Mouse (Mus musculus) forebrain, embryonic 10.5 days (tissue): ENCODE measurements around the gene Hspb3. TPM values are rescaled to one million over a fixed set of nuclear protein-coding genes. Genes with fewer than 3 reads are reported as not detected.

ENCODE experiments used
- DNase-seq: peaks from one replicate; pipeline ENCODE4 v3.0.0-alpha.2; 2017; ENCODE audit warnings: low spot score; ENCODE audit errors: extremely low spot score
- H3K27ac ChIP-seq: fragments of 300-500 bp; sonication (generic); 2 replicates; pipeline ENCODE4 v1.5.1; 2016; ENCODE audit warnings: mild to moderate bottlenecking
- H3K27me3 ChIP-seq: fragments of 300-500 bp; sonication (generic); 2 replicates; pipeline ENCODE4 v1.6.1; 2016; ENCODE audit warnings: mild to moderate bottlenecking; ENCODE audit not compliant: poor library complexity, severe bottlenecking
- H3K36me3 ChIP-seq: fragments of 300-500 bp; sonication (generic); replicated peaks from 2 replicates; pipeline ENCODE4 v1.6.1; 2016; ENCODE audit warnings: mild to moderate bottlenecking, moderate library complexity
- H3K4me1 ChIP-seq: fragments of 300-500 bp; sonication (generic); 2 replicates; pipeline ENCODE4 v1.6.1; 2016
- H3K4me3 ChIP-seq: fragments of 300-500 bp; sonication (generic); 2 replicates; pipeline ENCODE4 v1.5.1; 2016; ENCODE audit warnings: mild to moderate bottlenecking, moderate library complexity
- H3K9me3 ChIP-seq: fragments of 300-500 bp; sonication (generic); 2 replicates; pipeline ENCODE4 v1.6.1; 2016; ENCODE audit warnings: mild to moderate bottlenecking, moderate library complexity
- WGBS: fragments of 180-500 bp; shearing (Covaris S2); methylation state at CpG from one replicate; pipeline ENCODE4 v1.1.7; 2016; 5-methylcytosine and 5-hydroxymethylcytosine counted together
- polyA plus RNA-seq: library from polyadenylated mRNA; unstranded; fragments of >200 nt; fragmentation: Nextera tagmentation; extraction: Ambion mirVana; gene quantifications from 2 replicates; pipeline ENCODE4 v1.2.1, GENCODE M21; 2016

Hspb3 gene
- polyA plus RNA-seq: not detected in 2 replicates

DNA sequence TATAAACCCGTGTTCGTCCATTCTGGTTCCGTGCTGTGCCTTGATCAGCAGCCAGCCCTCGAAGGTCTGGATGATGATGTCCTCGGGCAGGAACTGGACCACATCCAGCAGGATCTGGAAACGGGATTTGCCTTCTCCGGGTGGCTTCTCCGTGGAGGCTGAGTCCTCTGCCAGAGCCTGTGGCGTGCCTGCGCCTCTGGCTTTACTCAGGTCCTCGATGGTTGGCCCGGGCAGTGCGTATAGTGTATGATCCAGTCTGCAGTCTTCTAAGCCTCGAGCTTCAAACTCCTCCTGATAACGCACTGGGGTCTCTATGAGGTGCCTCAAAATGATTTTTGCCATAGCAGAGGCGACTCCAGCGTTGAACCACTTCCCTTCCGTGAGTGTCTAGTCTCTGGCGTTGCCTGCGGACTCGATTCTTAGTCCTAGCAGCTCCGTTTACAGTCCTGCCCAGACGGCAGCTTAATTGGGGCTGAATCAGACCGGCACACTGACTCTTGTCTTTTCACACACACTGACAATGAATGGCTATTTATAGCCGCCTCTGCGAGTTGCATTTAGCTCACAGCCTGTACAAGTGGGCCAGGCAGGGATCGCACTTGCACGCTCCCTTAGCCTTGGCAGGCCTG is at the start of gene Hspb3:
Hspb3 (minus strand) TSS at position 526 of the 629 bp plus-strand sequence.
- Histone ChIP-seq H3K9me3 (no peaks in the 10 kb centered on the region), H3K4me1 (peaks cover 12% of the 10 kb centered on the region), H3K36me3 (no peaks in the 10 kb centered on the region), H3K4me3 (no peak within 1 kb of the TSS), H3K27me3 (no peaks in the 10 kb centered on the region), H3K27ac (peak within 1 kb of the TSS; percentile 58)
- WGBS: 66% methylated on average over 28 of the region's 28 CpGs
- peak; percentile 20 for DNase-seq

DNA sequence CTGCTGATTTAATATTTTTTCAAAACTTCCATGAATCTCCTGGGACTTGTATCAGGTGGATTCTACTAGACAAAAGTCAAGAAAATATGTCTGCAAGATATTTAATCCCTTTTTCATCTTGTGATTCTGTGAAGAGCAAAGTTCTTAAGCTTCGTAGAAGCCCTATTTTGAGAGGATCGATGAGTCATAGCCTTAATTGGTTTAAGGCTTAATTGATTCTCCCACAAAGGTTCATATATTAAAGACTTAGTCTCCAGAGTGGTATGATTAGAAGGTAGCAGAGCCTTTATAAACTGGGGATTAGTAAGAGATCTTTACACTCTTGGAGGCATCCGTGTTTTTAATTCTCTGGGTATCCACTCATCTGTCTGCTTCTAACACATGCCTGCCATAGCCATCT is 49.7 kb upstream of the Hspb3 start:
- Histone ChIP-seq H3K27ac (no peak overlapping the region), H3K4me1 (peaks cover 9% of the 10 kb centered on the region), H3K27me3 (no peaks in the 10 kb centered on the region), H3K4me3 (no peak overlapping the region), H3K36me3 (no peaks in the 10 kb centered on the region), H3K9me3 (0 out of 2 replicates have a peak, but pooled peaks cover 7% of the 10 kb centered on the region)
- 65% methylated on average over 3 of the region's 3 CpGs for WGBS
- no peak for DNase-seq

DNA sequence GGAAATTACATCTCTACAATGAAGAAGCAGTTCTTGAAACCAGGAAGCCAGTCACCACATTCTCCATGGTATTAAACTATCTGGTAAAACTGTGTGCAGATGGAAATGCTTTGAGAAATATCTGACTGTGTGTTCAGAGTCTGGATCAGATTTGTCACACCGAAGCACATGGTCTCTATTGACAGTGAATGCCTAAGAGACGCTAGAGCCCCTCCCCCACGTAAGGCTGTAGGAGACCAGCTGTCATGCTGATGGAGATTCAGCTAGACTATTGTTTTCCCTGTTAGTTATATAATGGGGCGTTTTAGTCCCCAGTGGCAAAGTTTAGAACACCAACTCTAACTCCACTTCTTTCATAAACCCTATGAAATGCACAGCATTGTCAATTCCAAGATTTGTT is 42.7 kb upstream of the Hspb3 start:
- Histone ChIP-seq H3K4me1 (peaks cover 11% of the 10 kb centered on the region), H3K9me3 (peaks cover 3% of the 10 kb centered on the region), H3K36me3 (no peaks in the 10 kb centered on the region), H3K4me3 (no peak overlapping the region), H3K27ac (no peak overlapping the region), H3K27me3 (no peaks in the 10 kb centered on the region)
- WGBS: 16% methylated on average over 4 of the region's 4 CpGs
- no peak for DNase-seq

DNA sequence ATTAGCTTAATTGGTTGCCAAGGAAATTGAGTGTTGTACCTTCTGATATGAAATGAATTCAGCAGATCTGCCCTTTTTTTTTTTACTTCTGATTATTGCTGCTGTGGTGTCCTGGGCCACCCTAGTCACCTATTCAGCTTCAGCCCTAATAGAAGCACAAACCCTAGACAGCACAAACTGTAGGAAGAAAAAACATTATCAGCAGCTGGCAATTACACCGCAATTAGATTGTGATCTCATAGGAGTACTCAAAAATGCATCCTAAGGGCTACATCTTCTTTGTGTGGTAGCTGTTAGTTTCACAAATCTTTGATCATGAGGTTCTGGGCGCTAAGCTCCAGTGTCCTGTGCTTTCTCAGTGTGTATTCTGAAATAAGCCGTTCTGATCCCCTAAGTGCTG is 37.7 kb upstream of the Hspb3 start:
- Histone ChIP-seq H3K9me3 (peaks cover 8% of the 10 kb centered on the region), H3K27me3 (no peaks in the 10 kb centered on the region), H3K27ac (no peak overlapping the region), H3K36me3 (no peaks in the 10 kb centered on the region), H3K4me3 (no peak overlapping the region), H3K4me1 (peaks cover 22% of the 10 kb centered on the region)
- WGBS: 76% methylated on average over 3 of the region's 3 CpGs
- DNase-seq: no peak

DNA sequence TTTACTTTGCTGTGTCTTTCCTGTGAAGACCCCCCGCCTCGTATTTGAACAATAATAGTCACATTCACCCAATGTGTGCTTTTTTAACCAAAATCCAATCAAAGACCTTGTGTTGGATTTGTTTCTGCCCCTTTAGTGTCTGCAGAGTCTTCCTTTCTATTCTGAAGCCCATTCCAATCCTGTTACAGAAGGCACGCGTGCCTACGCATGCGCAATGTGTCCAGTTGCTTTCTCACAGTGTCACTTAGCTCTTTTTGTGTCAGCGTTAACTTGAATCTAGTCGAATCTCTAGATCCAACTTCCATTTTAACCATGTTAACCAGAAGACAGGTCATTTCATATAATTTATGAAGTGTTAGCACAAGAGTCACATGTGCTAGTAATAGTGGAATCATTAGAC is 36.5 kb upstream of the Hspb3 start:
- no peaks in the 10 kb centered on the region for H3K27me3 ChIP-seq
- 89% methylated on average over 8 of the region's 8 CpGs for WGBS
- H3K36me3 ChIP-seq: no peaks in the 10 kb centered on the region
- H3K27ac ChIP-seq: no peak overlapping the region
- H3K4me3 ChIP-seq: no peak overlapping the region
- H3K4me1 ChIP-seq: peaks cover 17% of the 10 kb centered on the region
- H3K9me3 ChIP-seq: peaks cover 8% of the 10 kb centered on the region
- no peak for DNase-seq

DNA sequence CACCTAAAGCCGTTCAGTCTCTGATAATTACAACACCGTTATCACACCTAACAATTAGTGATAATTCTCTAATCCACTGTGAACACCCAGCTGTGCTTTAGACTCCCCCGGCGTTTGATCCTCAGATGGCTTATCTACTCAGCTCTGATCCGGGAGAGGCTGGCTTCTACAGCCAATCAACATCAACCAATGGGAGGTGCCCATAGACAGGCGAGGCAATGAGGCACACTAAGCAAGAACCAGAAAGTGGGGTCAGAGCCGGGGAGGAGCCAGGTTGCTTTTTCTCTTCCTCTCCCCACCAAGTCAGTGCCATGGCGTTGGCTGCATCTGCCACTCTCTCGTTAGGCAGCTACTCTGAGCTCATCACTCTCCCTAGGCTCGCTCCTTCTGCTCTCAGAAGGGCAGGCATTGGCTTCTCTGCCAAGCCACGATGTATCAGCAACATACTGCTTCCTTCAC is 36.0 kb upstream of the Hspb3 start:
- 27% methylated on average over 11 of the region's 11 CpGs for WGBS
- Histone ChIP-seq H3K4me3 (no peak overlapping the region), H3K27ac (no peak overlapping the region; the same call in 1 of the 2 replicates), H3K9me3 (peaks cover 8% of the 10 kb centered on the region), H3K36me3 (no peaks in the 10 kb centered on the region), H3K4me1 (peaks cover 17% of the 10 kb centered on the region), H3K27me3 (no peaks in the 10 kb centered on the region)
- DNase-seq: no peak

DNA sequence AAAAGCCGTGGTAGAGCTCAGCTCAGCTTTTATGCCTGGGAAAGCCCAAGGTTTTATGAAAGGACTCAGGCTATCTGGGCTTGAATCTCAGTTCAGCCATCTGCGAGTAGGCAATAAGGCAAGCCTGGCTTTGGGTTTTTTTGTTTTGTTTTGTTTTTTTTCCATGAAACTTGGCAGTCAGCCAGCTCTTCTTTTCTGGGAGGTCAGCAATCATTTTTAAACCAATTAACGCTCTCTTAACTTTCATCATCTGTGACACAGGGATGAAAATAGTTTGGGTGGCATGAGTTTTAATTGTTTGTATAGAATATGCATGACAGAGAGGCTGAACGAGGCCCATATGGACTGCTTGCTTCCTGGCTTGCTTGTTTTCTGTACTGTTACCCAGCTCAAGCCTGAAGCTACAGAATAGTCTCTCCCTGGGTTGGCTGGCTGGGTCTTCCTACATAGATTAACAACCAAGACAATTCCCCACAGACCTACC is 33.4 kb upstream of the Hspb3 start:
- peaks cover 17% of the 10 kb centered on the region for H3K4me1 ChIP-seq
- WGBS: 82% methylated on average over 4 of the region's 4 CpGs
- no peaks in the 10 kb centered on the region for H3K36me3 ChIP-seq
- DNase-seq: no peak
- H3K27ac ChIP-seq: no peak overlapping the region
- H3K4me3 ChIP-seq: no peak overlapping the region
- H3K9me3 ChIP-seq: 0 out of 2 replicates have a peak, but pooled peaks cover 5% of the 10 kb centered on the region
- no peaks in the 10 kb centered on the region for H3K27me3 ChIP-seq

DNA sequence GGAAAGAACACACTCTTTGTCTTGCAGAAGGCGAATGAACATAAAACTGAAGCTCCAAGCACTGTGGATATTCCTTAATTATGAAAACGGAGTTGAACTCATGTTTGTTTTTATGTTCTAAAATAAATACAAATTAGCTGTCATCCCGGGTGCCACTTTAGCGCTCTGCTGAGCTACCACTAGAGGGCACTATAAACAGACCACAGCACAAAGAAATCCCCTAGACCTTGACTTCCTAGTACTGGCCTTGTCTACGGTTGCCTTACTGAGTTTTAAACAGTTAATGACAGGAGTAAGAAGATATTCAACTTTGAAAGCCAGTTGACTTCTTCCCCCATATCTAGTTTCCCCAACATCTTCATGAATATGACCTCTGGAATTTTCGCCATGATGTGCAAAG is 29.9 kb upstream of the Hspb3 start:
- no peaks in the 10 kb centered on the region for H3K4me1 ChIP-seq
- peak; percentile 31 for DNase-seq
- no peaks in the 10 kb centered on the region for H3K27me3 ChIP-seq
- H3K27ac ChIP-seq: no peak overlapping the region
- 0 out of 2 replicates have a peak, but pooled peaks cover 5% of the 10 kb centered on the region for H3K9me3 ChIP-seq
- no peak overlapping the region for H3K4me3 ChIP-seq
- 25% methylated on average over 6 of the region's 6 CpGs for WGBS
- H3K36me3 ChIP-seq: no peaks in the 10 kb centered on the region

DNA sequence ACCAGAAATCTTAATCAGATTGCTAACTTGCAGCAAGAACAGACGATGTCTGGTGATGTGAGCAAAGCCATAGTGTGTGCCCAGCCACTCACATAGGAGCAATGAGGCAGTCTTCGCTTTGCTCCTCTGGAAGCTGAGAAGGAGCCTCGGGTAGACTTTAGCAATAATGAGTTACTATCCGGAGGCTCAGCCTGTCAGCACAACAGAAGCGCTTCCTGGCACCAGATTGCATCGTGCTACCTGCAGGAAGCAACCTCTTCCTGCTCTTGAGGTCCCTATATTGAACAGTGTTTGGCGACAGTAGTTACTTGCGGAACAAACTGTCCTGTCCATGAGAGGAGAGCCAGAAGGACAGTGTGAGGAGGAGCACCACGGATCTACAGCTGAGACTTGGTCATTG is 28.2 kb upstream of the Hspb3 start:
- Histone ChIP-seq H3K27me3 (no peaks in the 10 kb centered on the region), H3K9me3 (no peaks in the 10 kb centered on the region), H3K27ac (no peak overlapping the region), H3K4me1 (no peaks in the 10 kb centered on the region), H3K4me3 (no peak overlapping the region), H3K36me3 (no peaks in the 10 kb centered on the region)
- 63% methylated on average over 9 of the region's 9 CpGs for WGBS
- no peak for DNase-seq

DNA sequence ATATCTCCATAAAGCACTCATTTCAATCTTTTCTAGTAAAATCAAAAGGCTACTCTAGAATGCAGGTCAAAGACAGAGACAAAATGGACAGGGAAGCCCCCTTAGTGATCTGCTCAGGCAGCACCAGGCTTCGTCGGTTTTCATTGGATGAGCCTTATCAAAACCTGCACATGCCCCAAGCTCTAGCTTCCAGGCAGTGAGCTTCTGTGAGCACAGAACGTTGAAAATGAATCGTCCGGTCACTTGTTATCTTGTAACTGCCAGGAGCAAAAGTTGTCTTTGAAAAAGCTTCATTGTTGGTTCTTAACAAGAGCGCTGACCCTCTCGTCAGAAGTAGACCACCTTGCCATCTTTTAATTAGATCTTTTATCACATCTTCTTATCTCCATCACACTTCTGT is 26.4 kb upstream of the Hspb3 start:
- WGBS: 90% methylated on average over 7 of the region's 7 CpGs
- H3K27ac ChIP-seq: no peak overlapping the region
- H3K27me3 ChIP-seq: no peaks in the 10 kb centered on the region
- DNase-seq: no peak
- no peaks in the 10 kb centered on the region for H3K9me3 ChIP-seq
- H3K4me1 ChIP-seq: no peaks in the 10 kb centered on the region
- H3K4me3 ChIP-seq: no peak overlapping the region
- no peaks in the 10 kb centered on the region for H3K36me3 ChIP-seq

DNA sequence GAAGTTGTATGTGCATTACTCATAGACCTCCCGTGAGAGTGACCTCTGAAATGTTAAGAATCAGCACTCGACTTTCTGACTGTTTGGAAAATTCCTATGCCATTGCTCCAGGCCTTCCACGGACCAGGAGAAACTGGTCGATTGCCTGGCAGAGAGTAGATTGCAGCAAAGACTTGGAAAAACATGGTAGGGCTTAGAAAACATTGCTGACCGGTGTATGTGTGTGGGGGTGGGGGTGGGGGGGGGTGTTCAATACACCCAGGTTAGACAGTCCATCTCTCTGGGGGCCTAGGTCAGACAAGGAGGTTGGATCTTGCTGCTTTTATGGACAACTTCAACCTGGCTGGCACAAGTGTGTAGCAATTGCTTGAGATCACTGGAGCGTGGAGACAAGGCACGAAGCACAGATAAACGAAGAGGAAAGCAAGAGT is 23.2 kb upstream of the Hspb3 start:
- Histone ChIP-seq H3K9me3 (no peaks in the 10 kb centered on the region), H3K27me3 (no peaks in the 10 kb centered on the region), H3K4me1 (no peaks in the 10 kb centered on the region), H3K36me3 (no peaks in the 10 kb centered on the region), H3K27ac (no peak overlapping the region), H3K4me3 (no peak overlapping the region)
- DNase-seq: no peak
- 81% methylated on average over 8 of the region's 8 CpGs for WGBS

DNA sequence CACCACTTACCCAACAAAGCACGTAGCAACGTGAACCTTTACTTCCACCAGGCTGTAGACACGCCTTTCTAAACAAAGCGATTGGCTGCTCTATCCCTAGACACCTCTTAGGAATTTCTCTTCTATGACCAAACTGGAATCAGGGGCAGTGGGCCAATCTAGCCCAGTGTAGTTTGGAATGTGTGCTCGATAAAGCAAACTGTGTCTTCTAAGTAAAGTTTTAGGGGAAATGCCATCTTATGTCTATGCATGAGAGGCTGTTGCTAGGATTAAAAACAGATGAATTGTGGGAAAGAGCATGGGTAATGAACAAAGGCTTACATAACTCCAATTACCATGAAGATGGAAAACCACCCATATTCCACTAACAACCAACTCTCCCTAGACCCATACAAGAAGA is 19.3 kb upstream of the Hspb3 start:
- no peak overlapping the region for H3K27ac ChIP-seq
- H3K36me3 ChIP-seq: no peaks in the 10 kb centered on the region
- no peak overlapping the region for H3K4me3 ChIP-seq
- DNase-seq: no peak
- 89% methylated on average over 5 of the region's 5 CpGs for WGBS
- peaks cover 8% of the 10 kb centered on the region; the same call in 1 of the 2 replicates for H3K9me3 ChIP-seq
- H3K27me3 ChIP-seq: no peaks in the 10 kb centered on the region
- H3K4me1 ChIP-seq: no peaks in the 10 kb centered on the region

DNA sequence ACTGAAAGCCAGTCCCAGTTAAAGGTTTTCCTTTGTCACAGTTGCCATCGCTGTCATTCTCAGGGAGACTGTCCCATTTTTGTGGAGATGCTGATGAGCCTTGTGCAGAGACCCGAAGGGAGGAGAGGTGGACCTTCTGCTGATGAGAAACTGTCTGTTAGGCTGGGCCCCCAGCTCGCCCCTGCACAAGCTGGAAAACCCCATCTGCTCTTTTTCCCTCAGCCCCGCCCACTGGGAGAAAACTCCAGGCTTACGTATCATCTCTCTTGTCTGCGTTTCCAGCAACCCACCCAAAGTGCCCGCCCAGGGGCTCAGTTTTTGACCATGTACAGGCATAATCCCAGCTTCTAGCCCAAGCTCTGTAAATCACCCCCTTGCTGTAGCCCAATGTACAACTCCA is 17.2 kb upstream of the Hspb3 start:
- Histone ChIP-seq H3K9me3 (peaks cover 8% of the 10 kb centered on the region; the same call in 1 of the 2 replicates), H3K27ac (no peak overlapping the region), H3K36me3 (no peaks in the 10 kb centered on the region), H3K4me3 (no peak overlapping the region), H3K4me1 (no peaks in the 10 kb centered on the region), H3K27me3 (no peaks in the 10 kb centered on the region)
- 94% methylated on average over 7 of the region's 7 CpGs for WGBS
- DNase-seq: no peak
